Mouse (Mus musculus) midbrain, embryonic 13.5 days (tissue): ENCODE measurements around the gene Dyrk1a. TPM values are rescaled to one million over a fixed set of nuclear protein-coding genes. Genes with fewer than 3 reads are reported as not detected.

Source experiments
- ATAC-seq: fragments of 200-750 bp; cut with Nextera tagmentation; 2 replicates; pipeline ENCODE4 v1.8.0; 2017; ENCODE audit warnings: mild to moderate bottlenecking, moderate TSS enrichment, moderate library complexity
- H3K27ac ChIP-seq: fragments of 300-500 bp; sonication (generic); 2 replicates; pipeline ENCODE4 v1.5.1; 2015; ENCODE audit warnings: inconsistent platforms, mild to moderate bottlenecking, moderate library complexity
- H3K27me3 ChIP-seq: fragments of 300-500 bp; sonication (generic); 2 replicates; pipeline ENCODE4 v1.6.1; 2015; ENCODE audit warnings: mild to moderate bottlenecking, inconsistent platforms
- H3K36me3 ChIP-seq: fragments of 300-500 bp; sonication (generic); 2 replicates; pipeline ENCODE4 v1.6.1; 2015; ENCODE audit warnings: mild to moderate bottlenecking, inconsistent platforms
- H3K4me1 ChIP-seq: fragments of 300-500 bp; sonication (generic); replicated peaks from 2 replicates; pipeline ENCODE4 v1.6.1; 2015; ENCODE audit warnings: inconsistent platforms
- H3K4me2 ChIP-seq: fragments of 300-500 bp; sonication (generic); replicated peaks from 2 replicates; pipeline ENCODE4 v1.6.1; 2015; ENCODE audit warnings: moderate library complexity, mild to moderate bottlenecking, inconsistent platforms
- H3K4me3 ChIP-seq: fragments of 300-500 bp; sonication (generic); replicated peaks from 2 replicates; pipeline ENCODE4 v1.5.1; 2015; ENCODE audit warnings: mild to moderate bottlenecking, inconsistent platforms
- H3K9ac ChIP-seq: fragments of 300-500 bp; sonication (generic); replicated peaks from 2 replicates; pipeline ENCODE4 v1.6.1; 2015; ENCODE audit warnings: mild to moderate bottlenecking, inconsistent platforms
- H3K9me3 ChIP-seq: fragments of 300-500 bp; sonication (generic); 2 replicates; pipeline ENCODE4 v1.6.1; 2016; ENCODE audit warnings: mild to moderate bottlenecking, inconsistent platforms
- WGBS: fragments of 180-500 bp; shearing (Covaris S2); methylation state at CpG from one replicate; pipeline ENCODE4 v1.1.7; 2015; 5-methylcytosine and 5-hydroxymethylcytosine counted together
- polyA plus RNA-seq: library from polyadenylated mRNA; unstranded; fragments of >200 nt; fragmentation: Nextera tagmentation; extraction: Ambion mirVana; gene quantifications from 2 replicates; pipeline ENCODE4 v1.2.1, GENCODE M21; 2015

Gene Dyrk1a
- polyA plus RNA-seq, 1 experiment from 2014 or later = 11.7 TPM

- Histone ChIP-seq H3K4me1 (no peaks in the 10 kb centered on the region), H3K27me3 (no peaks in the 10 kb centered on the region), H3K4me2 (no peak overlapping the region), H3K9ac (no peak overlapping the region), H3K9me3 (no peaks in the 10 kb centered on the region), H3K27ac (no peak overlapping the region), H3K36me3 (no peaks in the 10 kb centered on the region), H3K4me3 (no peak overlapping the region)
- 81% methylated on average over 9 of the region's 9 CpGs for WGBS
- ATAC-seq = no peak
These were observed 32.7 kb upstream of the Dyrk1a start for GRCm38 (mm10) chr16:94537159-94537527.

GRCm38 (mm10) chr16:94540140-94540539, 29.7 kb upstream of the Dyrk1a start:
- Histone ChIP-seq H3K36me3 (no peaks in the 10 kb centered on the region), H3K4me2 (no peak overlapping the region), H3K27me3 (no peaks in the 10 kb centered on the region), H3K9ac (no peak overlapping the region), H3K27ac (no peak overlapping the region), H3K4me3 (no peak overlapping the region), H3K9me3 (no peaks in the 10 kb centered on the region), H3K4me1 (no peaks in the 10 kb centered on the region)
- 98% methylated on average over 9 of the region's 9 CpGs for WGBS
- no peak for ATAC-seq

- Histone ChIP-seq H3K27me3 (no peaks in the 10 kb centered on the region), H3K9me3 (no peaks in the 10 kb centered on the region), H3K4me2 (no peak overlapping the region), H3K4me1 (no peaks in the 10 kb centered on the region), H3K27ac (no peak overlapping the region), H3K36me3 (no peaks in the 10 kb centered on the region), H3K4me3 (no peak overlapping the region), H3K9ac (no peak overlapping the region)
- 90% methylated on average over 8 of the region's 8 CpGs for WGBS
- no peak for ATAC-seq
These were observed 26.9 kb upstream of the Dyrk1a start for GRCm38 (mm10) chr16:94542898-94543297.

GRCm38 (mm10) chr16:94544540-94545105, 25.2 kb upstream of the Dyrk1a start:
- no peak overlapping the region for H3K4me2 ChIP-seq
- no peaks in the 10 kb centered on the region for H3K9me3 ChIP-seq
- H3K4me1 ChIP-seq = no peaks in the 10 kb centered on the region
- no peak overlapping the region for H3K4me3 ChIP-seq
- 68% methylated on average over 11 of the region's 11 CpGs for WGBS
- no peaks in the 10 kb centered on the region for H3K36me3 ChIP-seq
- no peaks in the 10 kb centered on the region for H3K27me3 ChIP-seq
- no peak overlapping the region for H3K27ac ChIP-seq
- ATAC-seq = no peak
- no peak overlapping the region for H3K9ac ChIP-seq

GRCm38 (mm10) chr16:94545781-94546562, 23.8 kb upstream of the Dyrk1a start:
- ATAC-seq = no peak
- Histone ChIP-seq H3K9ac (no peak overlapping the region), H3K36me3 (no peaks in the 10 kb centered on the region), H3K4me1 (no peaks in the 10 kb centered on the region), H3K4me3 (no peak overlapping the region), H3K4me2 (no peak overlapping the region), H3K9me3 (no peaks in the 10 kb centered on the region), H3K27ac (no peak overlapping the region), H3K27me3 (no peaks in the 10 kb centered on the region)
- 68% methylated on average over 8 of the region's 8 CpGs for WGBS

DNA sequence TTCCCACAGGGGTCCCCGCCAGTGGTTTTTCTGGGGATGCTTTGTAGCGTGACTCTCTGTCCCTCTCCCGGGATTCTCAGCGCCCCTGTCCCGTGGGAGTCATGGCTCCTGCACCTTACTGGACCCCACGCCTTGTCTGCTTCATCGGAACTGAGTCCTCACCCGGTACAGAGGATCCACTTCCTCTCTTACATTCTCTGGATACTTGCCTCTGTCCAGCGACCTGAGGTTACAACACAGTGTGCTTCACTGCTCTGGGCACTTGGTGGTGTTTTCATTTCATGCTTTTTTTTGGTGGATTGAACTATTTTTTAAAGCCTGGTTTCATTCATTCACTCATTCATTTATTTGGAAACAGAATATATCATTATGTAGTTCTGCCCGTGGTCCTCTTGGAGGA, 20.0 kb upstream of the Dyrk1a start:
- 79% methylated on average over 10 of the region's 10 CpGs for WGBS
- Histone ChIP-seq H3K4me3 (no peak overlapping the region), H3K9me3 (no peaks in the 10 kb centered on the region), H3K27me3 (no peaks in the 10 kb centered on the region), H3K4me1 (no peaks in the 10 kb centered on the region), H3K9ac (no peak overlapping the region), H3K36me3 (no peaks in the 10 kb centered on the region), H3K4me2 (no peak overlapping the region), H3K27ac (no peak overlapping the region)
- ATAC-seq = no peak

DNA sequence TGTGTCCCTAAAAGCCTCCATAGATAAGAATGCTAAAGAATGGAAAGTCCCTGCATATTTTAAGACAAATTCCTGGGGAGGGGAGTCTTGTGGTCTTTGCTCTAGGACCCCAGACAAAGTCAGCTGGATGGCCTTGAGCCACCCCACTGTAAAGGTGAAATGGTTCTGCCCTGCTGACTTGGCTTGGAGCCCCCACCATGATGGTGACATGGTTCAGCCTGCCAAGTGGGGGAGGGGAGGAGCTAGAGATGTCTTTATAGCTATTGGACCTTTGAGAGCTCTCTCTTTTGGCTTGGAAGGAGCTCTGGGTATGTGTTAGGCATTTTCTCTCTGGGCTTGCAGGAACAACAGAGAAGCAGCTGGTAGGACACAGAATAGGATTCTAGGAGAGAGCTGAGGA, 17.9 kb upstream of the Dyrk1a start:
- no peak for ATAC-seq

GRCm38 (mm10) chr16:94555346-94555745, 14.5 kb upstream of the Dyrk1a start:
- Histone ChIP-seq H3K27ac (no peak overlapping the region), H3K4me1 (no peaks in the 10 kb centered on the region), H3K27me3 (no peaks in the 10 kb centered on the region), H3K9me3 (no peaks in the 10 kb centered on the region), H3K4me3 (no peak overlapping the region), H3K9ac (no peak overlapping the region), H3K36me3 (no peaks in the 10 kb centered on the region), H3K4me2 (no peak overlapping the region)
- 92% methylated on average over 7 of the region's 7 CpGs for WGBS
- no peak for ATAC-seq

More for the DNA sequence above, 17.9 kb upstream of the Dyrk1a start:
- no peak overlapping the region for H3K4me3 ChIP-seq
- no peak overlapping the region for H3K9ac ChIP-seq
- H3K4me2 ChIP-seq = no peak overlapping the region
- H3K4me1 ChIP-seq = no peaks in the 10 kb centered on the region
- no peak overlapping the region for H3K27ac ChIP-seq
- H3K36me3 ChIP-seq = no peaks in the 10 kb centered on the region
- H3K9me3 ChIP-seq = no peaks in the 10 kb centered on the region
- no peaks in the 10 kb centered on the region for H3K27me3 ChIP-seq

- 84% methylated on average over 5 of the region's 5 CpGs for WGBS
- Histone ChIP-seq H3K36me3 (no peaks in the 10 kb centered on the region), H3K4me3 (no peak overlapping the region)
These were observed 13.6 kb upstream of the Dyrk1a start for GRCm38 (mm10) chr16:94556228-94556627.

DNA sequence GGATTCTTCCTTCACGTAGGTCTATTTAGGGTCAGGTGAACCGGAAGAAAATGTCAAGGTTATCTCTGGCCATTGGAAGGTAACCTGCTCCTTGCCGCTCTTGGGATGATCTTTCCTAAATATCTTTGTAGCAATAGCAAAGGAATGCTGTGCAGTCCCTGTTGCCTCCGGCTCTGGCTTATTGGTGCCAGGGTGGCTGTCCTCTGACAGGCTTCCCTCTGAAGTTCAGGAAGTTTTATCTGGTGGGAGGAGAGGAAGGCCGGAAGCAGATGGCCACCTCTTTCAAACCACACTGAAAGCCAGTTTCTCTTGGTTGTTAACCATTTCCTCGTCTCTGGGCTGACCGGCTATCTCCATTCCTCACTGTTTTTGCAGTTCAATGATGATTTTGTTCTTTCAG, 10.5 kb upstream of the Dyrk1a start:
- Histone ChIP-seq H3K9ac (no peak overlapping the region), H3K4me2 (no peak overlapping the region), H3K27me3 (no peaks in the 10 kb centered on the region), H3K9me3 (no peaks in the 10 kb centered on the region), H3K36me3 (no peaks in the 10 kb centered on the region), H3K4me1 (no peaks in the 10 kb centered on the region), H3K27ac (no peak overlapping the region), H3K4me3 (no peak overlapping the region)
- no peak for ATAC-seq
- WGBS = 73% methylated on average over 7 of the region's 7 CpGs

More at GRCm38 (mm10) chr16:94556228-94556627, 13.6 kb upstream of the Dyrk1a start:
- Histone ChIP-seq H3K9ac (no peak overlapping the region), H3K4me2 (no peak overlapping the region), H3K9me3 (no peaks in the 10 kb centered on the region), H3K27me3 (no peaks in the 10 kb centered on the region), H3K4me1 (no peaks in the 10 kb centered on the region), H3K27ac (no peak overlapping the region)
- ATAC-seq = no peak

DNA sequence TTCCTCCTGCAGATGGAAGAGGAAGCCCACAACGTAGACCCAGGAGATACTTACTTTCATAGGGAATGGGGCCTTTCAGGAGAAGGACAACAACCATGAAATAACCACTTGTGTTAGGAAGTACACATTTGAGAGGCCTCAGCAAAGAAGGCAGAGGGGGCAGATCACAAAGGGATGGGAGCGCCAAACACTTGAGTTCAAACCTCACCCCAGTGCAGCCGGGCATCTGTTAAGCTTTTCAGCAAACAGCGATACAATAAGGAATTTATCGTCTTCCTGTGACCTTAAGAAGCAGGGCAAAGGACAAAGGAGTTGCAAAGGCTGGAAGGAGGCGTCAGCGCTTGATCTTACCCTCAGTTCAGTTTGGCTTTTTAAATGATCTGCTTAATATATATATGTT, 10.0 kb upstream of the Dyrk1a start:
- Histone ChIP-seq H3K4me2 (no peak overlapping the region), H3K9me3 (no peaks in the 10 kb centered on the region), H3K4me3 (no peak overlapping the region), H3K36me3 (no peaks in the 10 kb centered on the region), H3K27me3 (no peaks in the 10 kb centered on the region), H3K27ac (no peak overlapping the region), H3K9ac (no peak overlapping the region), H3K4me1 (no peaks in the 10 kb centered on the region)
- WGBS = 67% methylated on average over 7 of the region's 7 CpGs
- ATAC-seq = no peak

- no peak for ATAC-seq
- Histone ChIP-seq H3K27ac (no peak overlapping the region), H3K36me3 (no peaks in the 10 kb centered on the region), H3K4me3 (no peak overlapping the region), H3K9ac (no peak overlapping the region), H3K4me1 (no peaks in the 10 kb centered on the region), H3K4me2 (no peak overlapping the region), H3K9me3 (no peaks in the 10 kb centered on the region), H3K27me3 (no peaks in the 10 kb centered on the region)
- 81% methylated on average over 5 of the region's 5 CpGs for whole genome bisulfite sequencing
These were observed 9.2 kb upstream of the Dyrk1a start for GRCm38 (mm10) chr16:94560618-94561017.

- 76% methylated on average over 8 of the region's 8 CpGs for WGBS
- Histone ChIP-seq H3K4me1 (0 out of 2 replicates have a peak, but pooled peaks cover 3% of the 10 kb centered on the region), H3K9ac (no peak overlapping the region), H3K4me2 (no peak overlapping the region), H3K36me3 (no peaks in the 10 kb centered on the region), H3K4me3 (no peak overlapping the region), H3K27me3 (no peaks in the 10 kb centered on the region), H3K9me3 (no peaks in the 10 kb centered on the region), H3K27ac (no peak overlapping the region)
- ATAC-seq = no peak
These were observed 3.7 kb upstream of the Dyrk1a start for GRCm38 (mm10) chr16:94566124-94566523.
